Mouse (Mus musculus) bone marrow, adult 2 months (tissue): Measurements from ENCODE around the gene Uck2.

Source experiments
- CTCF ChIP-seq: fragments of 200-500 bp; IDR thresholded peaks from 2 replicates; pipeline ENCODE4 v1.5.1; 2011; ENCODE audit warnings: low read length, control low read depth; ENCODE audit not compliant: control insufficient read depth, insufficient read depth
- POLR2A ChIP-seq: fragments of 200-500 bp; IDR thresholded peaks from 2 replicates; pipeline ENCODE4 v1.6.1; 2011; ENCODE audit warnings: low read depth, mild to moderate bottlenecking, control low read depth, low read length, borderline replicate concordance; ENCODE audit not compliant: control insufficient read depth

GRCm38 (mm10) chr1:167285356-167285755 lies 236 bp upstream of the Uck2 start:
- TF ChIP-seq CTCF (no peak), POLR2A (no peak)
